Mouse (Mus musculus): ENCODE measurements at regions not wholly inside any gene's neighbourhood (a gene's known extent, or its start where the extent isn't known, plus 50 kb on each side); places are given as distances from the start of the nearest gene placed in this dataset.

- ATAC-seq (ENCODE audit: insufficient read depth), result no peak
These were observed 435.6 kb upstream of the Atp11b start for GRCm38 (mm10) chr3:35318348-35318747.

GRCm38 (mm10) chr3:35320844-35321393, 433.0 kb upstream of the Atp11b start:
- TF ChIP-seq CTCF (IDR thresholded peaks at IDR 0.05; ENCODE audit: low read depth), result no peak
- DNase-seq (peak; percentile 37), ATAC-seq (ENCODE audit: insufficient read depth) (peak; percentile 59; the same call in 1 of the 2 replicates)
- Histone ChIP-seq H3K4me1 (ENCODE audit: insufficient read depth) (peaks cover 14% of the 10 kb centered on the region), H3K27me3 (ENCODE audit: insufficient read depth, low read length) (no peaks in the 10 kb centered on the region), H3K4me2 (no peak overlapping the region), H3K4me3 (ENCODE audit: low read depth, low read length) (no peak overlapping the region), H3K36me3 (ENCODE audit: insufficient read depth) (no peaks in the 10 kb centered on the region), H3K9ac (no peak overlapping the region), H3K9me3 (ENCODE audit: low read depth, low read length) (no peaks in the 10 kb centered on the region), H3K27ac (ENCODE audit: low read depth) (no peak overlapping the region)
- 37% methylated on average over 7 of the region's 7 CpGs for WGBS

More at GRCm38 (mm10) chr3:35318348-35318747, 435.6 kb upstream of the Atp11b start:
- no peak overlapping the region for H3K27ac ChIP-seq (ENCODE audit: low read depth)
- WGBS, result 51% methylated on average over 13 of the region's 13 CpGs
- H3K9me3 ChIP-seq (ENCODE audit: low read depth, low read length), result no peaks in the 10 kb centered on the region
- H3K27me3 ChIP-seq (ENCODE audit: insufficient read depth, low read length), result no peaks in the 10 kb centered on the region
- H3K4me2 ChIP-seq, result no peak overlapping the region
- H3K4me3 ChIP-seq (ENCODE audit: low read depth, low read length), result no peak overlapping the region
- no peak for TF ChIP-seq CTCF (IDR thresholded peaks at IDR 0.05; ENCODE audit: low read depth)
- DNase-seq, result no peak
- H3K36me3 ChIP-seq (ENCODE audit: insufficient read depth), result no peaks in the 10 kb centered on the region
- H3K9ac ChIP-seq, result no peak overlapping the region
- H3K4me1 ChIP-seq (ENCODE audit: insufficient read depth), result peaks cover 14% of the 10 kb centered on the region

GRCm38 (mm10) chr3:35321991-35322390, 431.9 kb upstream of the Atp11b start:
- Histone ChIP-seq H3K27ac (ENCODE audit: low read depth) (no peak overlapping the region), H3K4me1 (ENCODE audit: insufficient read depth) (peaks cover 11% of the 10 kb centered on the region), H3K9ac (no peak overlapping the region), H3K9me3 (ENCODE audit: low read depth, low read length) (no peaks in the 10 kb centered on the region), H3K4me3 (ENCODE audit: low read depth, low read length) (no peak overlapping the region), H3K36me3 (ENCODE audit: insufficient read depth) (no peaks in the 10 kb centered on the region), H3K4me2 (no peak overlapping the region), H3K27me3 (ENCODE audit: insufficient read depth, low read length) (no peaks in the 10 kb centered on the region)
- 36% methylated on average over 2 of the region's 2 CpGs for WGBS
- no peak for DNase-seq
- no peak for ATAC-seq (ENCODE audit: insufficient read depth)
- TF ChIP-seq CTCF (IDR thresholded peaks at IDR 0.05; ENCODE audit: low read depth), result no peak

- Histone ChIP-seq H3K27me3 (ENCODE audit: insufficient read depth, low read length) (no peaks in the 10 kb centered on the region), H3K9ac (no peak overlapping the region), H3K27ac (ENCODE audit: low read depth) (no peak overlapping the region), H3K4me2 (no peak overlapping the region), H3K36me3 (ENCODE audit: insufficient read depth) (no peaks in the 10 kb centered on the region), H3K9me3 (ENCODE audit: low read depth, low read length) (no peaks in the 10 kb centered on the region), H3K4me3 (ENCODE audit: low read depth, low read length) (no peak overlapping the region), H3K4me1 (ENCODE audit: insufficient read depth) (peaks cover 11% of the 10 kb centered on the region)
- DNase-seq, result no peak
- 60% methylated on average over 4 of the region's 4 CpGs for WGBS
- no peak for ATAC-seq (ENCODE audit: insufficient read depth)
- TF ChIP-seq CTCF (IDR thresholded peaks at IDR 0.05; ENCODE audit: low read depth), result no peak
These were observed 431.0 kb upstream of the Atp11b start for GRCm38 (mm10) chr3:35322899-35323298.

- no peaks in the 10 kb centered on the region for H3K9me3 ChIP-seq (ENCODE audit: low read depth, low read length)
- no peaks in the 10 kb centered on the region for H3K36me3 ChIP-seq (ENCODE audit: insufficient read depth)
- no peaks in the 10 kb centered on the region for H3K27me3 ChIP-seq (ENCODE audit: insufficient read depth, low read length)
- H3K4me3 ChIP-seq (ENCODE audit: low read depth, low read length), result no peak overlapping the region
- H3K27ac ChIP-seq (ENCODE audit: low read depth), result no peak overlapping the region
- no peak for ATAC-seq (ENCODE audit: insufficient read depth)
- 63% methylated on average over 11 of the region's 11 CpGs for WGBS
- H3K9ac ChIP-seq, result no peak overlapping the region
- peak; percentile 65 for TF ChIP-seq CTCF (IDR thresholded peaks at IDR 0.05; ENCODE audit: low read depth)
- peak; percentile 79 for DNase-seq
- peaks cover 11% of the 10 kb centered on the region; the same call in 1 of the 2 replicates for H3K4me1 ChIP-seq (ENCODE audit: insufficient read depth)
- H3K4me2 ChIP-seq, result no peak overlapping the region
These were observed 430.3 kb upstream of the Atp11b start for GRCm38 (mm10) chr3:35323450-35324077.

- H3K4me3 ChIP-seq (ENCODE audit: low read depth, low read length), result no peak overlapping the region
- 54% methylated on average over 11 of the region's 11 CpGs for WGBS
- DNase-seq, result no peak
- no peaks in the 10 kb centered on the region for H3K9me3 ChIP-seq (ENCODE audit: low read depth, low read length)
- H3K27me3 ChIP-seq (ENCODE audit: insufficient read depth, low read length), result no peaks in the 10 kb centered on the region
- H3K9ac ChIP-seq, result no peak overlapping the region
- no peak for TF ChIP-seq CTCF (IDR thresholded peaks at IDR 0.05; ENCODE audit: low read depth)
- no peak overlapping the region for H3K4me2 ChIP-seq
- H3K27ac ChIP-seq (ENCODE audit: low read depth), result no peak overlapping the region
- no peak for ATAC-seq (ENCODE audit: insufficient read depth)
- peaks cover 11% of the 10 kb centered on the region; the same call in 1 of the 2 replicates for H3K4me1 ChIP-seq (ENCODE audit: insufficient read depth)
- H3K36me3 ChIP-seq (ENCODE audit: insufficient read depth), result no peaks in the 10 kb centered on the region
These were observed 429.7 kb upstream of the Atp11b start for GRCm38 (mm10) chr3:35324186-35324585.

GRCm38 (mm10) chr3:35332534-35333272, 421.2 kb upstream of the Atp11b start:
- Histone ChIP-seq H3K4me3 (ENCODE audit: low read depth, low read length) (no peak overlapping the region), H3K9ac (no peak overlapping the region), H3K9me3 (ENCODE audit: low read depth, low read length) (no peaks in the 10 kb centered on the region), H3K36me3 (ENCODE audit: insufficient read depth) (no peaks in the 10 kb centered on the region), H3K27me3 (ENCODE audit: insufficient read depth, low read length) (no peaks in the 10 kb centered on the region), H3K4me2 (no peak overlapping the region), H3K4me1 (ENCODE audit: insufficient read depth) (no peaks in the 10 kb centered on the region), H3K27ac (ENCODE audit: low read depth) (no peak overlapping the region)
- TF ChIP-seq CTCF (IDR thresholded peaks at IDR 0.05; ENCODE audit: low read depth), result no peak
- DNase-seq (no peak), ATAC-seq (ENCODE audit: insufficient read depth) (no peak)
- 35% methylated on average over 18 of the region's 18 CpGs for WGBS

All from lung, embryonic 14.5 days (tissue).